Mouse (Mus musculus): Measurements from ENCODE around the gene Defb22. TPM values are rescaled to one million over a fixed set of nuclear protein-coding genes. Genes with fewer than 3 reads are reported as not detected.

Gene Defb22
- 7.6 TPM in 1 of 2 replicates, not detected in the other for polyA plus RNA-seq (2012; rRNA removed)

GRCm38 (mm10) chr2:152490038-152490437 lies at the start of gene Defb22:
Gene Defb22, minus strand, starts transcription at chr2:152490138.
- H3K4me3 ChIP-seq (ENCODE audit: control insufficient read depth, low read depth, low read length), result no peak within 1 kb of the TSS
- H3K27me3 ChIP-seq (ENCODE audit: control insufficient read depth, insufficient read depth, low read length), result no peaks in the 10 kb centered on the region
- no peak within 1 kb of the TSS for H3K27ac ChIP-seq (ENCODE audit: control insufficient read depth, insufficient read depth, low read depth, low read length)
- H3K36me3 ChIP-seq (ENCODE audit: control insufficient read depth, insufficient read depth, low read length), result no peaks in the 10 kb centered on the region
- no peaks in the 10 kb centered on the region for H3K4me1 ChIP-seq (ENCODE audit: control insufficient read depth, insufficient read depth, low read length)
- TF ChIP-seq CTCF (IDR thresholded peaks at IDR 0.05; ENCODE audit: control insufficient read depth, insufficient read depth, insufficient replicate concordance, low read depth, low read length), result no peak
- no peak for TF ChIP-seq POLR2A (IDR thresholded peaks at IDR 0.05; ENCODE audit: control insufficient read depth, low read depth, low read length)

- no peak within 1 kb of the TSS for H3K27ac ChIP-seq (ENCODE audit: control insufficient read depth, insufficient read depth, low read depth, low read length)
- no peak within 1 kb of the TSS for H3K4me3 ChIP-seq (ENCODE audit: control insufficient read depth, low read depth, low read length)
- no peaks in the 10 kb centered on the region for H3K4me1 ChIP-seq (ENCODE audit: control insufficient read depth, insufficient read depth, low read length)
- no peaks in the 10 kb centered on the region for H3K27me3 ChIP-seq (ENCODE audit: control insufficient read depth, insufficient read depth, low read length)
- TF ChIP-seq CTCF (IDR thresholded peaks at IDR 0.05; ENCODE audit: control insufficient read depth, insufficient read depth, insufficient replicate concordance, low read depth, low read length) (peak; percentile 4; the same call in 1 of the 2 replicates), POLR2A (IDR thresholded peaks at IDR 0.05; ENCODE audit: control insufficient read depth, low read depth, low read length) (no peak)
- no peaks in the 10 kb centered on the region for H3K36me3 ChIP-seq (ENCODE audit: control insufficient read depth, insufficient read depth, low read length)
Measured at GRCm38 (mm10) chr2:152517981-152518380, 28.0 kb upstream of the Defb22 start, which contains the start of gene Defb28. Gene Defb28, plus strand, starts transcription at chr2:152518255.

- Histone ChIP-seq H3K4me3 (ENCODE audit: control insufficient read depth, low read depth, low read length) (no peak overlapping the region), H3K27me3 (ENCODE audit: control insufficient read depth, insufficient read depth, low read length) (no peaks in the 10 kb centered on the region), H3K4me1 (ENCODE audit: control insufficient read depth, insufficient read depth, low read length) (no peaks in the 10 kb centered on the region), H3K36me3 (ENCODE audit: control insufficient read depth, insufficient read depth, low read length) (no peaks in the 10 kb centered on the region), H3K27ac (ENCODE audit: control insufficient read depth, insufficient read depth, low read depth, low read length) (no peak overlapping the region)
- TF ChIP-seq CTCF (IDR thresholded peaks at IDR 0.05; ENCODE audit: control insufficient read depth, insufficient read depth, insufficient replicate concordance, low read depth, low read length) (no peak), POLR2A (IDR thresholded peaks at IDR 0.05; ENCODE audit: control insufficient read depth, low read depth, low read length) (no peak)
Measured at GRCm38 (mm10) chr2:152516084-152516483, 26.1 kb upstream of the Defb22 start.

- no peak for TF ChIP-seq POLR2A (IDR thresholded peaks at IDR 0.05; ENCODE audit: control insufficient read depth, low read depth, low read length)
- TF ChIP-seq CTCF (IDR thresholded peaks at IDR 0.05; ENCODE audit: control insufficient read depth, insufficient read depth, insufficient replicate concordance, low read depth, low read length), result no peak
- Histone ChIP-seq H3K4me1 (ENCODE audit: control insufficient read depth, insufficient read depth, low read length) (no peaks in the 10 kb centered on the region), H3K27me3 (ENCODE audit: control insufficient read depth, insufficient read depth, low read length) (no peaks in the 10 kb centered on the region), H3K4me3 (ENCODE audit: control insufficient read depth, low read depth, low read length) (no peak within 1 kb of the TSS), H3K27ac (ENCODE audit: control insufficient read depth, insufficient read depth, low read depth, low read length) (no peak within 1 kb of the TSS), H3K36me3 (ENCODE audit: control insufficient read depth, insufficient read depth, low read length) (no peaks in the 10 kb centered on the region)
Measured at GRCm38 (mm10) chr2:152511592-152511991, 21.7 kb upstream of the Defb22 start, which contains the start of gene Defb26. Gene Defb26, minus strand, starts transcription at chr2:152511692.

- Histone ChIP-seq H3K27me3 (ENCODE audit: control insufficient read depth, insufficient read depth, low read length) (no peaks in the 10 kb centered on the region), H3K4me1 (ENCODE audit: control insufficient read depth, insufficient read depth, low read length) (no peaks in the 10 kb centered on the region), H3K27ac (ENCODE audit: control insufficient read depth, insufficient read depth, low read depth, low read length) (no peak overlapping the region), H3K36me3 (ENCODE audit: control insufficient read depth, insufficient read depth, low read length) (no peaks in the 10 kb centered on the region), H3K4me3 (ENCODE audit: control insufficient read depth, low read depth, low read length) (no peak overlapping the region)
- TF ChIP-seq CTCF (IDR thresholded peaks at IDR 0.05; ENCODE audit: control insufficient read depth, insufficient read depth, insufficient replicate concordance, low read depth, low read length), result no peak
- TF ChIP-seq POLR2A (IDR thresholded peaks at IDR 0.05; ENCODE audit: control insufficient read depth, low read depth, low read length), result no peak
Measured at GRCm38 (mm10) chr2:152503950-152504349, 14.0 kb upstream of the Defb22 start.

- Histone ChIP-seq H3K27ac (ENCODE audit: control insufficient read depth, insufficient read depth, low read depth, low read length) (no peak overlapping the region), H3K27me3 (ENCODE audit: control insufficient read depth, insufficient read depth, low read length) (no peaks in the 10 kb centered on the region), H3K4me3 (ENCODE audit: control insufficient read depth, low read depth, low read length) (no peak overlapping the region), H3K36me3 (ENCODE audit: control insufficient read depth, insufficient read depth, low read length) (no peaks in the 10 kb centered on the region), H3K4me1 (ENCODE audit: control insufficient read depth, insufficient read depth, low read length) (no peaks in the 10 kb centered on the region)
- TF ChIP-seq CTCF (IDR thresholded peaks at IDR 0.05; ENCODE audit: control insufficient read depth, insufficient read depth, insufficient replicate concordance, low read depth, low read length), result no peak
Measured at GRCm38 (mm10) chr2:152500863-152501229, 10.9 kb upstream of the Defb22 start.

GRCm38 (mm10) chr2:152500204-152500862 lies 10.4 kb upstream of the Defb22 start:
- Histone ChIP-seq H3K4me1 (ENCODE audit: control insufficient read depth, insufficient read depth, low read length) (no peaks in the 10 kb centered on the region), H3K27ac (ENCODE audit: control insufficient read depth, insufficient read depth, low read depth, low read length) (no peak overlapping the region), H3K27me3 (ENCODE audit: control insufficient read depth, insufficient read depth, low read length) (no peaks in the 10 kb centered on the region), H3K36me3 (ENCODE audit: control insufficient read depth, insufficient read depth, low read length) (no peaks in the 10 kb centered on the region), H3K4me3 (ENCODE audit: control insufficient read depth, low read depth, low read length) (no peak overlapping the region)
- TF ChIP-seq CTCF (IDR thresholded peaks at IDR 0.05; ENCODE audit: control insufficient read depth, insufficient read depth, insufficient replicate concordance, low read depth, low read length) (no peak), POLR2A (IDR thresholded peaks at IDR 0.05; ENCODE audit: control insufficient read depth, low read depth, low read length) (no peak)
